Mouse (Mus musculus): ENCODE data around the gene Capn12. TPM values are rescaled to one million over a fixed set of nuclear protein-coding genes. Genes with fewer than 3 reads are reported as not detected.

The Capn12 gene
- polyA plus RNA-seq, 1 experiment from 2014 or later: 0.67 TPM

DNA sequence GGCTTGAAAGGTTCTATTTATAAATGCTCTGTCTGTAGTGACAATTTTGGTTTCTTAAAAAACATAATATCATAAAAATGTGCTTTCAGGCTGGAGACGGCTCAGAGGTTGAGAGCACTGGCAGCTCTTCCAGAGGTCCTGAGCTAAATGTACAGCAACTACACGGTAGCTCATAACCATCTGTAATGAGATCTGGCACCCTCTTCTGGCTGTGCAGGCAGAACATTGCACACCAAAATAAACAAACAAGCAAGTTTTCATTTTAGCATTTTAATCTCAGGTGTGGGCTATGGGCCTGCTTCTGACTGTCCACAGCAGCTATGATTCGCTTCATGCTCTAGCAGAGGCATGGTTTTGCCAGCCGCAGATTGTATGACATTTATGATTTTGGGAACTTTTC, 18.8 kb downstream of the Capn12 start:
- H3K4me1 ChIP-seq (ENCODE audit: control insufficient read depth, insufficient read depth, low read length): no peaks in the 10 kb centered on the region
- WGBS: 80% methylated on average over 4 of the region's 4 CpGs
- ATAC-seq (ENCODE audit: insufficient number of reproducible peaks, insufficient read depth, low FRiP score, low read depth): no peak
- no peaks in the 10 kb centered on the region for H3K27me3 ChIP-seq (ENCODE audit: control insufficient read depth, insufficient read depth, low read length)
- H3K36me3 ChIP-seq (ENCODE audit: control insufficient read depth, insufficient read depth, low read length): peaks cover 100% of the 10 kb centered on the region
- H3K27ac ChIP-seq (ENCODE audit: low read length): no peak overlapping the region
- no peaks in the 10 kb centered on the region for H3K9me3 ChIP-seq (ENCODE audit: control insufficient read depth, low read depth, low read length)
- no peak overlapping the region for H3K4me3 ChIP-seq (ENCODE audit: low read depth, low read length)
- no peak overlapping the region for H3K4me2 ChIP-seq (replicated peaks; ENCODE audit: low read depth, low read length)
- no peak overlapping the region for H3K9ac ChIP-seq (replicated peaks; ENCODE audit: low read depth, low read length)

DNA sequence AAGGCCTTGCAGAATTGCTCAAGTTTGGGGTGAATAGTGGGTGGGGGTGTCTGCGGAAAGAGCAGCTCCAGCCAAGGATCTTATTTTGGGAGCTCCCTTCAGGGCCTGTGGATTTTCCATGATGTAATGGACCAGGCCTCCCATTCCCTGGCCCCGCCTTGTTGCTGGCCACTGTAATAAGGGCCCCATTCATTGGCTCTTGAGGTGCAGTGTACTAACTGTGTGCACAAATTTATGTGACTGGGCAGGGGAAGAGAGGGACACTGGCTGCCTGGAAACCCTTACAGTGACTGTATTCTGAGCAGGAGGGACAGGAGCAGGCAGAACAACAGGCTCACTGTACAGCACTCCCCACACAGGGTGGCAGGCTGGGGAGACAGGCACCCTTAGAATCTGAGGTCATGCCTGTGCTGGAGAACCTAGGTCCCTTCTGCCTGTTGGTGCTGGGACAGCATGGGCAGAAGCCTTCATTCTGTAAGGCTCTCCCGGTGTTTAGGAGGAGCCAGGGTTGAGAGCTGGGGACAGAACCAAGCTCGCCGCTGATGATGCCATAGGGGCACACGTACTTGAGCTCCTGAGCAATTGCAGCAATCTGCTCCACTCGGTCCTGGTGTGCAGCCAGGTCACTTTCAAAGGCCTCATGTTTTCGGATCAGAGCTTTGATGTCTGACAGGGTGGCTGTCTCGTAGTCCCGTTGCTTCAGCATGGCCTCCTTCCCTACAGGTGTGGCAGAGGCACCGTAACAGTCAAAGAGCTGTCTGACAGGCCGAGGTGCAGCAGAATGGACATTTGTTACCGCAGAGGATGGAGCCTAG, 20.3 kb downstream of the Capn12 start:
- Histone ChIP-seq H3K4me3 (ENCODE audit: low read depth, low read length) (no peak overlapping the region), H3K4me2 (replicated peaks; ENCODE audit: low read depth, low read length) (no peak overlapping the region), H3K4me1 (ENCODE audit: control insufficient read depth, insufficient read depth, low read length) (no peaks in the 10 kb centered on the region), H3K9me3 (ENCODE audit: control insufficient read depth, low read depth, low read length) (no peaks in the 10 kb centered on the region), H3K9ac (replicated peaks; ENCODE audit: low read depth, low read length) (no peak overlapping the region), H3K27ac (ENCODE audit: low read length) (no peak overlapping the region), H3K36me3 (ENCODE audit: control insufficient read depth, insufficient read depth, low read length) (peaks cover 99% of the 10 kb centered on the region), H3K27me3 (ENCODE audit: control insufficient read depth, insufficient read depth, low read length) (no peaks in the 10 kb centered on the region)
- ATAC-seq (ENCODE audit: insufficient number of reproducible peaks, insufficient read depth, low FRiP score, low read depth): peak; percentile 40; the same call in 1 of the 2 replicates
- 90% methylated on average over 13 of the region's 13 CpGs for WGBS

DNA sequence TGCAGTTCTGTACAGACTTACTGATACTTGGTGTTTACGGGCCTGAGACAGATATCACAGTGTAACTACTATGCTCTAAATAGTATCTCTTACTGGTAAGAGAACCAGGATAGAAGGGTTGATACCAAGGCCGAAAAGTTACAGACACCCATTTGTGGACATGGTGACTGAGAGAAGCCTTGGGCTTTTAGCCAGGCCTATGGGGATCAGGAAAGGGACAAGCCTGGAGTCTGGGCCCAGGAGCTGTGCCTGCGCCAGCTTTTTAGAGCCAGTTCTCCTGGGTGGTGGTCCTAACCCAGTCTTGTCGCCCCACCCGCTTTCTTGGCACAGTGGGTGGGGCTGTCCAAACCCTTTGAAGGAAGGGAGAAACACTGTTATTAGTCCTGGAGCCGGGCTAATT, 21.0 kb downstream of the Capn12 start:
- Histone ChIP-seq H3K9ac (replicated peaks; ENCODE audit: low read depth, low read length) (no peak overlapping the region), H3K4me1 (ENCODE audit: control insufficient read depth, insufficient read depth, low read length) (no peaks in the 10 kb centered on the region), H3K9me3 (ENCODE audit: control insufficient read depth, low read depth, low read length) (no peaks in the 10 kb centered on the region), H3K4me2 (replicated peaks; ENCODE audit: low read depth, low read length) (no peak overlapping the region), H3K36me3 (ENCODE audit: control insufficient read depth, insufficient read depth, low read length) (peaks cover 99% of the 10 kb centered on the region), H3K27me3 (ENCODE audit: control insufficient read depth, insufficient read depth, low read length) (no peaks in the 10 kb centered on the region), H3K4me3 (ENCODE audit: low read depth, low read length) (no peak overlapping the region), H3K27ac (ENCODE audit: low read length) (no peak overlapping the region)
- WGBS: 87% methylated on average over 6 of the region's 6 CpGs
- ATAC-seq (ENCODE audit: insufficient number of reproducible peaks, insufficient read depth, low FRiP score, low read depth): no peak

DNA sequence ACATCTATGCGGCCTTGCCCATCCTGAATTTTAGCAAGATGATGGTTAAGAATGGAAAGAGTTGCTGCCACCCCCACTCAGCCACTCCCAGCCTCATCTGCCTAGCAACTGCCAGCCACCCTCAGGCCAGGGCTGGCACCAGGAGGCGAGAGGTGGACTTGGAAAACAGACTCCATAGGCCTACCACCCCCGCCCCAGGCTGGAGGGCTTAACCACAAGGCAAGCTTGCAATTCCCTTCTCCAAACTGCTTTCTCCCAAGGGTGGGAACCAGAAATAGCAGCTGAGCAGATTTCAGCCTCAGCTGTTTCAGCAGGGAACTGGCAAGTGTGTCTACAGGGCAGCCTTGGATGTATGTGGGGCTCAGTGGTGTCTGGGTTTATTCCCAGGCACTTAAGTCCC, 21.6 kb downstream of the Capn12 start:
- Histone ChIP-seq H3K4me2 (replicated peaks; ENCODE audit: low read depth, low read length) (no peak overlapping the region), H3K27ac (ENCODE audit: low read length) (no peak overlapping the region)
- 88% methylated on average over 3 of the region's 3 CpGs for whole genome bisulfite sequencing

DNA sequence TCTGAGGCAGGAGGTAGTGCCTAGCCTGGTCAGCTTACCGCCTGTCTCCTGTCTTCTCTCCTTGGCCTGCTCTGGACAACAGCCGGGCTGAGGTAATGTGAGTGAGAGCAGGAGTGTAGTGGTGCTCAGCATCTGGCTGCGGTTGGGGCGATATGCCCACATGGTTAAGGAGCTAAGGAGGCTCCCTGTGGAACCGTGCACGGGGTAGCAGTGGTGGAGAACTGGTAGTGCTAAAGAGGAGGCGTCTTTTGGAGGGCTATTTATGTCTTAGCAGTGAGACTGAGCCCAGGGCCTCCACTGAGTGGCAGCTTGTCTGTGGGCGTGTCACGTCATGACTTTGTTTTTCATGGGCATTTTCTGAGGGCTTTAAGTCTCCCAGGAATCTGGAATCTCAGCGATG, 22.6 kb downstream of the Capn12 start:
- no peaks in the 10 kb centered on the region for H3K4me1 ChIP-seq (ENCODE audit: control insufficient read depth, insufficient read depth, low read length)
- H3K36me3 ChIP-seq (ENCODE audit: control insufficient read depth, insufficient read depth, low read length): peaks cover 99% of the 10 kb centered on the region
- H3K9me3 ChIP-seq (ENCODE audit: control insufficient read depth, low read depth, low read length): no peaks in the 10 kb centered on the region
- no peak overlapping the region for H3K4me3 ChIP-seq (ENCODE audit: low read depth, low read length)
- no peak overlapping the region for H3K9ac ChIP-seq (replicated peaks; ENCODE audit: low read depth, low read length)
- 90% methylated on average over 10 of the region's 10 CpGs for WGBS
- ATAC-seq (ENCODE audit: insufficient number of reproducible peaks, insufficient read depth, low FRiP score, low read depth): no peak
- no peak overlapping the region; the same call in 1 of the 2 replicates for H3K27ac ChIP-seq (ENCODE audit: low read length)
- no peak overlapping the region for H3K4me2 ChIP-seq (replicated peaks; ENCODE audit: low read depth, low read length)
- no peaks in the 10 kb centered on the region for H3K27me3 ChIP-seq (ENCODE audit: control insufficient read depth, insufficient read depth, low read length)

More for the DNA sequence above, 21.6 kb downstream of the Capn12 start:
- Histone ChIP-seq H3K4me3 (ENCODE audit: low read depth, low read length) (no peak overlapping the region), H3K36me3 (ENCODE audit: control insufficient read depth, insufficient read depth, low read length) (peaks cover 99% of the 10 kb centered on the region), H3K27me3 (ENCODE audit: control insufficient read depth, insufficient read depth, low read length) (no peaks in the 10 kb centered on the region), H3K4me1 (ENCODE audit: control insufficient read depth, insufficient read depth, low read length) (no peaks in the 10 kb centered on the region), H3K9me3 (ENCODE audit: control insufficient read depth, low read depth, low read length) (no peaks in the 10 kb centered on the region), H3K9ac (replicated peaks; ENCODE audit: low read depth, low read length) (no peak overlapping the region)
- ATAC-seq (ENCODE audit: insufficient number of reproducible peaks, insufficient read depth, low FRiP score, low read depth): no peak

DNA sequence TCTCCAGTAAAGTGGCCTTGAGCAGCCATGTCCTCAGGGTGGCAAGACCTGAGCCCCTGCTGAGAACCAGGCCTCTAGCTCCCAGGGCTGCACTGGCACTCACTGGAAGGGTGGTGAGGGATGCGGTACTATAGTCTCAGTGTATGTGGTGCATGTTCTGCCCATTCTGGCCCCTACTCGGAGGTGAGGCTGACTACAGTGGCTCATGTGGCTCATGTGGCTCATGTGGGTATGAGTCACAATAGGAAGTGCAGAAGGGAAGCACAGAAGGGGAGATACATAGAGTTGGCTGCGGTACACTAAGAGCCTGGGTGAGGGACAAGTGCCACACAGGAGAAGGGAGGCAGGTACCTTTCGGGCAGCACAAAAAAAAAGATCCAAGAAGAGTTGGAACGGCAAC, 26.0 kb downstream of the Capn12 start:
- no peak overlapping the region for H3K27ac ChIP-seq (ENCODE audit: low read length)
- H3K4me2 ChIP-seq (replicated peaks; ENCODE audit: low read depth, low read length): no peak overlapping the region
- no peaks in the 10 kb centered on the region for H3K4me1 ChIP-seq (ENCODE audit: control insufficient read depth, insufficient read depth, low read length)
- no peaks in the 10 kb centered on the region for H3K27me3 ChIP-seq (ENCODE audit: control insufficient read depth, insufficient read depth, low read length)
- no peak for ATAC-seq (ENCODE audit: insufficient number of reproducible peaks, insufficient read depth, low FRiP score, low read depth)
- no peaks in the 10 kb centered on the region for H3K9me3 ChIP-seq (ENCODE audit: control insufficient read depth, low read depth, low read length)
- no peak overlapping the region for H3K9ac ChIP-seq (replicated peaks; ENCODE audit: low read depth, low read length)
- 92% methylated on average over 5 of the region's 5 CpGs for WGBS
- peaks cover 88% of the 10 kb centered on the region for H3K36me3 ChIP-seq (ENCODE audit: control insufficient read depth, insufficient read depth, low read length)
- H3K4me3 ChIP-seq (ENCODE audit: low read depth, low read length): no peak overlapping the region

DNA sequence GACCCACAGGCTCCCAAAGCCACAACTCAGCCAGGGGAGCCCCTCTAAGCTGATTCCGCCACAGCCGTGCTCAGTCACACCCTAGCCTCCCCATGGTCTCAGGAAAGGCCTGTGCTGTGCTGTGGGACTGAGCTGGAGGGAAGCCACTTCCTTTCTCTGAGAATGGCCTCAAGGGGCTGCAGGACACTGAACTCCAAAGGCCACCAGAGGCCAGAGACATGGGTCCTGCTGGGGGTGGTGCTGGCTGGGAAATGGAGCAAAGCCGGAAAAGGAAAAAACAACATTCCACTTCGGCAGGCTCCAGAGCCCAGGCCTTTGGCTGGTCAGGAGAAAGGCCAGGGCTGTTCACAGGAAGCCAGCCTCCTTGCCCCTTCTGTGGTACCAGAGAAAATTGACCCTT, 30.4 kb downstream of the Capn12 start:
- Histone ChIP-seq H3K36me3 (ENCODE audit: control insufficient read depth, insufficient read depth, low read length) (peaks cover 88% of the 10 kb centered on the region), H3K4me2 (replicated peaks; ENCODE audit: low read depth, low read length) (no peak overlapping the region), H3K27ac (ENCODE audit: low read length) (no peak overlapping the region), H3K4me3 (ENCODE audit: low read depth, low read length) (no peak overlapping the region), H3K9ac (replicated peaks; ENCODE audit: low read depth, low read length) (no peak overlapping the region), H3K27me3 (ENCODE audit: control insufficient read depth, insufficient read depth, low read length) (no peaks in the 10 kb centered on the region), H3K9me3 (ENCODE audit: control insufficient read depth, low read depth, low read length) (no peaks in the 10 kb centered on the region), H3K4me1 (ENCODE audit: control insufficient read depth, insufficient read depth, low read length) (no peaks in the 10 kb centered on the region)
- WGBS: 73% methylated on average over 4 of the region's 4 CpGs
- no peak for ATAC-seq (ENCODE audit: insufficient number of reproducible peaks, insufficient read depth, low FRiP score, low read depth)

DNA sequence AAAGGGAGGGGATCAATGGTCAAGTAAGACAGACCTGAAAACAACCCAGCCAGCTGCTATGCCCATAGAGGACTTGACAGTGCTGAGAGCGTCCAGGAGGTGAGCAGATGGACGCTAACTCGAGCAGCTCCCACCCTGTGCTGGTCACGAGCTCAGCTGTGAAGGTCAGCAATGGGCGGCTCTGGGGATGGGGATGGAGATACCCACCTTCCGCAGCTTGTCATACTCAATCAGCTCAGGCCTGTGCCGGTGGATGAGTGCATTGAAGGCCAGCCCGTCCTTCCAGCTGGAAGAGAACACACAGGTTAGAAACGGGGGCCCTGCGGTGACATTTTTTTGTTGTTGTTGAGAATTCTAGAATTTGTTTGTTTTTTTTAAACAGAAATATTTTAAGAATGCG, 31.9 kb downstream of the Capn12 start:
- 75% methylated on average over 11 of the region's 11 CpGs for WGBS
- no peak overlapping the region for H3K4me2 ChIP-seq (replicated peaks; ENCODE audit: low read depth, low read length)
- no peaks in the 10 kb centered on the region for H3K27me3 ChIP-seq (ENCODE audit: control insufficient read depth, insufficient read depth, low read length)
- ATAC-seq (ENCODE audit: insufficient number of reproducible peaks, insufficient read depth, low FRiP score, low read depth): no peak
- H3K4me1 ChIP-seq (ENCODE audit: control insufficient read depth, insufficient read depth, low read length): peaks cover 3% of the 10 kb centered on the region
- no peak overlapping the region for H3K9ac ChIP-seq (replicated peaks; ENCODE audit: low read depth, low read length)
- H3K36me3 ChIP-seq (ENCODE audit: control insufficient read depth, insufficient read depth, low read length): peaks cover 76% of the 10 kb centered on the region
- H3K9me3 ChIP-seq (ENCODE audit: control insufficient read depth, low read depth, low read length): no peaks in the 10 kb centered on the region
- no peak overlapping the region for H3K27ac ChIP-seq (ENCODE audit: low read length)
- H3K4me3 ChIP-seq (ENCODE audit: low read depth, low read length): no peak overlapping the region

DNA sequence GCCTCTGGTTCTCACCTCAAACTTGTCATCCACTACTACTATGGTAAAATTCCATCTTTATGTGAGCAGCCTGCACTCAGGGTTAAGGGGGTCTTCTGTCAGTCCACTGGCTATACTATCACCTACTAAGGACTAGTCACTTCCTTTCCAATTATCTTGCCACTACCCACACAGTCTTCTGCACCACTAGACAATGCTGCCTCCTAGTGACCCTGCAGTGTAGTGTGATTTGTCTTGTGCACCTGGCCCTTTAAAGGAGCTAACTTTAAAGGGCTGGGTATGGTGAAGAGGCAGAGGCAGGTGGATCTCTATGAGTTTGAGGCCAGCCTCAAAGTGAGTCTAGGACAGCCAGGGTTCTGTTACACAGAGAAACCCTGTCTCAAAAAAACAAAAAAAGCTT, 35.3 kb downstream of the Capn12 start:
- Histone ChIP-seq H3K4me1 (ENCODE audit: control insufficient read depth, insufficient read depth, low read length) (peaks cover 35% of the 10 kb centered on the region), H3K9me3 (ENCODE audit: control insufficient read depth, low read depth, low read length) (no peaks in the 10 kb centered on the region), H3K27ac (ENCODE audit: low read length) (no peak overlapping the region), H3K4me2 (replicated peaks; ENCODE audit: low read depth, low read length) (no peak overlapping the region), H3K36me3 (ENCODE audit: control insufficient read depth, insufficient read depth, low read length) (peaks cover 59% of the 10 kb centered on the region), H3K4me3 (ENCODE audit: low read depth, low read length) (no peak overlapping the region), H3K27me3 (ENCODE audit: control insufficient read depth, insufficient read depth, low read length) (no peaks in the 10 kb centered on the region), H3K9ac (replicated peaks; ENCODE audit: low read depth, low read length) (no peak overlapping the region)
- ATAC-seq (ENCODE audit: insufficient number of reproducible peaks, insufficient read depth, low FRiP score, low read depth): no peak
